Mouse (Mus musculus): Measurements from ENCODE around the gene Glb1. TPM values are rescaled to one million over a fixed set of nuclear protein-coding genes. Genes with fewer than 3 reads are reported as not detected.

Gene Glb1
- total RNA-seq, 4 experiments from 2014 or later = 28.6 to 32.1 (median 29.6) TPM

- DNase-seq (ENCODE audit: low spot score in 2 of 2) = no peak
These were observed 6.2 kb upstream of the Glb1 start for GRCm38 (mm10) chr9:114394677-114395076.

- no peak for DNase-seq (ENCODE audit: low spot score in 2 of 2)
These were observed 5.6 kb upstream of the Glb1 start for GRCm38 (mm10) chr9:114395258-114395657.

GRCm38 (mm10) chr9:114399680-114400079 lies 1.2 kb upstream of the Glb1 start:
- no peak for DNase-seq (ENCODE audit: low spot score in 2 of 2)

GRCm38 (mm10) chr9:114400588-114400948 lies 308 bp upstream of the Glb1 start:
- no peak for DNase-seq (ENCODE audit: low spot score in 2 of 2)

GRCm38 (mm10) chr9:114401685-114402080 lies 807 bp downstream of the Glb1 start:
- DNase-seq (ENCODE audit: low spot score in 2 of 2) = no peak

- DNase-seq (ENCODE audit: low spot score in 2 of 2) = no peak
These were observed 6.8 kb downstream of the Glb1 start for GRCm38 (mm10) chr9:114407676-114408075.

GRCm38 (mm10) chr9:114410313-114410862 lies 9.5 kb downstream of the Glb1 start:
- DNase-seq (ENCODE audit: low spot score in 2 of 2) = no peak

GRCm38 (mm10) chr9:114411295-114411694 lies 10.4 kb downstream of the Glb1 start:
- DNase-seq (ENCODE audit: low spot score in 2 of 2) = no peak

GRCm38 (mm10) chr9:114412406-114412805 lies 11.5 kb downstream of the Glb1 start:
- DNase-seq (ENCODE audit: low spot score in 2 of 2) = no peak

GRCm38 (mm10) chr9:114413866-114414265 lies 13.0 kb downstream of the Glb1 start:
- DNase-seq (ENCODE audit: low spot score in 2 of 2) = no peak

GRCm38 (mm10) chr9:114415701-114416100 lies 14.8 kb downstream of the Glb1 start:
- peak in 1 of 2 experiments; percentile 13 for DNase-seq (ENCODE audit: low spot score in 2 of 2)

GRCm38 (mm10) chr9:114416646-114417517 lies 16.0 kb downstream of the Glb1 start:
- no peak for DNase-seq (ENCODE audit: low spot score in 2 of 2)

- no peak for DNase-seq (ENCODE audit: low spot score in 2 of 2)
These were observed 17.3 kb downstream of the Glb1 start for GRCm38 (mm10) chr9:114418187-114418586.

- DNase-seq (ENCODE audit: low spot score in 2 of 2) = no peak
These were observed 19.6 kb downstream of the Glb1 start for GRCm38 (mm10) chr9:114420443-114420842.

GRCm38 (mm10) chr9:114421045-114421444 lies 20.2 kb downstream of the Glb1 start:
- DNase-seq (ENCODE audit: low spot score in 2 of 2) = no peak

- DNase-seq (ENCODE audit: low spot score in 2 of 2) = no peak
These were observed 20.9 kb downstream of the Glb1 start for GRCm38 (mm10) chr9:114421797-114422196.

- DNase-seq (ENCODE audit: low spot score in 2 of 2) = no peak
These were observed 24.7 kb downstream of the Glb1 start for GRCm38 (mm10) chr9:114425576-114425975.

GRCm38 (mm10) chr9:114426201-114426600 lies 25.3 kb downstream of the Glb1 start:
- DNase-seq (ENCODE audit: low spot score in 2 of 2) = no peak

GRCm38 (mm10) chr9:114427425-114427824 lies 26.5 kb downstream of the Glb1 start:
- DNase-seq (ENCODE audit: low spot score in 2 of 2) = no peak

GRCm38 (mm10) chr9:114428103-114428834 lies 27.4 kb downstream of the Glb1 start:
- no peak for DNase-seq (ENCODE audit: low spot score in 2 of 2)

GRCm38 (mm10) chr9:114435668-114436067 lies 34.8 kb downstream of the Glb1 start:
- no peak for DNase-seq (ENCODE audit: low spot score in 2 of 2)

GRCm38 (mm10) chr9:114440548-114440947 lies 39.7 kb downstream of the Glb1 start:
- no peak for DNase-seq (ENCODE audit: low spot score in 2 of 2)
